Mouse (Mus musculus) stomach, embryonic 16.5 days (tissue): ENCODE data around the gene Muc3a. TPM values are rescaled to one million over a fixed set of nuclear protein-coding genes. Genes with fewer than 3 reads are reported as not detected.

Source experiments
- ATAC-seq: fragments of 200-750 bp; cut with Nextera tagmentation; 2 replicates; pipeline ENCODE4 v1.8.0; 2017; ENCODE audit warnings: moderate number of reproducible peaks, moderate TSS enrichment; ENCODE audit not compliant: insufficient read depth, low FRiP score
- H3K27ac ChIP-seq: fragments of 300-500 bp; sonication (generic); 2 replicates; pipeline ENCODE4 v1.5.1; 2014; ENCODE audit warnings: low read length
- H3K27me3 ChIP-seq: fragments of 300-500 bp; sonication (generic); 2 replicates; pipeline ENCODE4 v1.6.1; 2014; ENCODE audit warnings: low read length, control low read depth, mixed read lengths; ENCODE audit not compliant: control insufficient read depth, insufficient read depth
- H3K36me3 ChIP-seq: fragments of 300-500 bp; sonication (generic); 2 replicates; pipeline ENCODE4 v1.6.1; 2014; ENCODE audit warnings: low read length; ENCODE audit not compliant: control insufficient read depth, insufficient read depth
- H3K4me1 ChIP-seq: fragments of 300-500 bp; sonication (generic); 2 replicates; pipeline ENCODE4 v1.6.1; 2014; ENCODE audit warnings: low read length, control low read depth, mixed read lengths; ENCODE audit not compliant: control insufficient read depth, insufficient read depth
- H3K4me2 ChIP-seq: fragments of 300-500 bp; sonication (generic); 2 replicates; pipeline ENCODE4 v1.6.1; 2014; ENCODE audit warnings: low read depth, low read length, mixed read lengths
- H3K4me3 ChIP-seq: fragments of 300-500 bp; sonication (generic); replicated peaks from 2 replicates; pipeline ENCODE4 v1.5.1; 2014; ENCODE audit warnings: mild to moderate bottlenecking, low read length
- H3K9ac ChIP-seq: fragments of 300-500 bp; sonication (generic); 2 replicates; pipeline ENCODE4 v1.6.1; 2014; ENCODE audit warnings: low read length
- H3K9me3 ChIP-seq: fragments of 300-500 bp; sonication (generic); replicated peaks from 2 replicates; pipeline ENCODE4 v1.6.1; 2016; ENCODE audit warnings: low read length, control low read depth; ENCODE audit not compliant: control insufficient read depth
- WGBS: fragments of 180-500 bp; shearing (Covaris S2); extraction: QIAGEN DNeasy Blood & Tissue Kit; methylation state at CpG from one replicate; pipeline ENCODE4 v1.1.7; 2014; 5-methylcytosine and 5-hydroxymethylcytosine counted together
- polyA plus RNA-seq: library from polyadenylated mRNA; unstranded; fragments of >200 nt; fragmentation: Nextera tagmentation; extraction: Ambion mirVana; gene quantifications from 2 replicates; pipeline ENCODE4 v1.2.1, GENCODE M21; 2015

The Muc3a gene
- 1.1 TPM in 2 replicates for polyA plus RNA-seq

- H3K4me3 ChIP-seq: no peak within 1 kb of the TSS
Measured at GRCm38 (mm10) chr5:137212289-137212688, at the start of gene Muc3a. Muc3a (minus strand) TSS chr5:137212389.

GRCm38 (mm10) chr5:137211114-137211829 lies 917 bp downstream of the Muc3a start:
- 18% methylated on average over 17 of the region's 17 CpGs for WGBS
- Histone ChIP-seq H3K4me1 (no peaks in the 10 kb centered on the region), H3K27ac (no peak overlapping the region), H3K36me3 (no peaks in the 10 kb centered on the region), H3K4me3 (no peak overlapping the region), H3K27me3 (no peaks in the 10 kb centered on the region), H3K9ac (no peak overlapping the region), H3K4me2 (no peak overlapping the region), H3K9me3 (no peaks in the 10 kb centered on the region)
- peak; percentile 50; the same call in 1 of the 2 replicates for ATAC-seq

More at GRCm38 (mm10) chr5:137212289-137212688, at the start of gene Muc3a:
- 63% methylated on average over 2 of the region's 2 CpGs for WGBS
- H3K27me3 ChIP-seq: no peaks in the 10 kb centered on the region
- H3K36me3 ChIP-seq: no peaks in the 10 kb centered on the region
- H3K4me2 ChIP-seq: no peak within 1 kb of the TSS
- no peak within 1 kb of the TSS for H3K9ac ChIP-seq
- H3K27ac ChIP-seq: no peak within 1 kb of the TSS
- H3K9me3 ChIP-seq: no peaks in the 10 kb centered on the region
- no peak for ATAC-seq
- no peaks in the 10 kb centered on the region for H3K4me1 ChIP-seq

DNA sequence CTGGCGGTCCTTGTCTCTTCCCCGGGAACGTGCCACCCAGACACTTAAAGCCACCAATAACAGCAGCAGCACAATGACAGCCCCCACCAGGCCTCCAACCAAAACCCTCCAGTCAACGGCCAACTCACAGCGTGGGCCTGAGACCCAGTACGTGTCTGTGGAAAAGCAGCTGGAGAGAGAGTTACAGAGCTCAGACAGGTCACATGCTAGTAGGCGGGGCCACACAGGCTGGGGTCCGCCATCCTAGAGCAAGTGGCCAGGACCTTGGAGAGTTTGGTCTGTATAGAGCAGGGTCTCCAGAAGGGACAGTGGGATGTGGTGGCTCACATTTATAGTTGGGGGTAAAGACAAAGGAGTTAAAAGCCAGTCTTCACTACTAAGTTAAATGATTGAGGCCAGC lies 1.5 kb downstream of the Muc3a start:
- no peaks in the 10 kb centered on the region for H3K4me1 ChIP-seq
- 62% methylated on average over 8 of the region's 8 CpGs for WGBS
- ATAC-seq: 0 out of 2 replicates have a peak, but pooled peaks have one; percentile 13
- H3K36me3 ChIP-seq: no peaks in the 10 kb centered on the region
- H3K9me3 ChIP-seq: no peaks in the 10 kb centered on the region
- no peak overlapping the region for H3K27ac ChIP-seq
- H3K9ac ChIP-seq: no peak overlapping the region
- H3K4me3 ChIP-seq: no peak overlapping the region
- H3K4me2 ChIP-seq: no peak overlapping the region
- H3K27me3 ChIP-seq: no peaks in the 10 kb centered on the region

DNA sequence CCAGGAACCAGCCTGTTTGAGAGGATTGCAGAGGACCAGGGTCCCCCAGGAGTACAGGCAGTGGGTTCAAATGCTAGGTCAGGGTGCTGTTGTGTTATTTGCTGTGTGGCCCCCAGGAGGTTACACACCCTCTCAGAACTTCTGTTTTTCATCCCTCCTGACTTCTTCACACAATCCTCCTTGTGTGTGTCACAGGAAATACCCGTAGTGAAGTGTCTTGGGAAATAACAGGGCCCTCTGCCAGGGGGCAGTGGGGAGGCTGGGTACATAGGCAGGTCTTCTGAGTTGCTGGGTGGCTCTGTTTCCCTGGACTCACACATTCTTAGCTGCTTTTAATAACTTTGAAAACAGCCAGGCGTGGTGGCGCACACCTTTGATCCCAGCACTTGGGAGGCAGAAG lies 6.9 kb downstream of the Muc3a start:
- ATAC-seq: no peak
- WGBS: 80% methylated on average over 3 of the region's 3 CpGs

DNA sequence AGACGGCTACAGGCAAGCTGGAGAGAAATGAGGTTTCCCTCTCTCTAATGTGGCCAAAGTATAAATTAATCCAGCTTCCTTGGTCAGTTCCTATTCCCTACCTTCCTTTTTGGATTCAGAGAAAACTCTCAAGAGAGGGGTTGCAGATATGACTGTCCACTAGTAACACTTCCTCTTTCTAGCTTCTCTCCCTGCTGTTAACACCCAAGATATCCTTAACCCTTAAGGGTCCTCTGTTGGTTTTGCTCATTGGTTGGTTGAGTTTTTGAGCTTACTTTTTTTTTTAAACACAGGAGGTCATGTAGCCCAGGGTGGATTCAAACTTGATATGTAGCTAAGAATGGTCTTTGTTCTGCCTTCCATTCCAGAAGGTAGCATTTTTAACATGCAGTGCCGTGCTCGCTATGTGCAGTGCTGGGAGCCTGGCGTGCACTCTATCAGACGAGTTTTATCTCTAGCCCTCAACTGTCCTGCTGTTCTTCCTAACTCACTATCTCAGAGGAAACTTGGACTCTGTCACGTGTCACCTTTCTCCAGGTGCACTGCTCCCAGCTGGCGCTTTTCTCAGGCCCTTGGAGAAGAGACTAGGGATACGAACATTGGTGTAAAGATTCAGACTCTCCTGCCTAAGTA lies 17.6 kb downstream of the Muc3a start:
- no peaks in the 10 kb centered on the region for H3K27me3 ChIP-seq
- no peak overlapping the region for H3K27ac ChIP-seq
- no peak overlapping the region for H3K4me2 ChIP-seq
- no peaks in the 10 kb centered on the region for H3K9me3 ChIP-seq
- 64% methylated on average over 8 of the region's 8 CpGs for WGBS
- no peak for ATAC-seq
- no peak overlapping the region for H3K4me3 ChIP-seq
- H3K36me3 ChIP-seq: no peaks in the 10 kb centered on the region
- H3K4me1 ChIP-seq: no peaks in the 10 kb centered on the region
- H3K9ac ChIP-seq: no peak overlapping the region

More for the DNA sequence above, 6.9 kb downstream of the Muc3a start:
- Histone ChIP-seq H3K9me3 (no peaks in the 10 kb centered on the region), H3K4me2 (no peak overlapping the region), H3K4me3 (no peak overlapping the region), H3K4me1 (no peaks in the 10 kb centered on the region), H3K27me3 (no peaks in the 10 kb centered on the region), H3K27ac (no peak overlapping the region), H3K36me3 (no peaks in the 10 kb centered on the region), H3K9ac (no peak overlapping the region)

DNA sequence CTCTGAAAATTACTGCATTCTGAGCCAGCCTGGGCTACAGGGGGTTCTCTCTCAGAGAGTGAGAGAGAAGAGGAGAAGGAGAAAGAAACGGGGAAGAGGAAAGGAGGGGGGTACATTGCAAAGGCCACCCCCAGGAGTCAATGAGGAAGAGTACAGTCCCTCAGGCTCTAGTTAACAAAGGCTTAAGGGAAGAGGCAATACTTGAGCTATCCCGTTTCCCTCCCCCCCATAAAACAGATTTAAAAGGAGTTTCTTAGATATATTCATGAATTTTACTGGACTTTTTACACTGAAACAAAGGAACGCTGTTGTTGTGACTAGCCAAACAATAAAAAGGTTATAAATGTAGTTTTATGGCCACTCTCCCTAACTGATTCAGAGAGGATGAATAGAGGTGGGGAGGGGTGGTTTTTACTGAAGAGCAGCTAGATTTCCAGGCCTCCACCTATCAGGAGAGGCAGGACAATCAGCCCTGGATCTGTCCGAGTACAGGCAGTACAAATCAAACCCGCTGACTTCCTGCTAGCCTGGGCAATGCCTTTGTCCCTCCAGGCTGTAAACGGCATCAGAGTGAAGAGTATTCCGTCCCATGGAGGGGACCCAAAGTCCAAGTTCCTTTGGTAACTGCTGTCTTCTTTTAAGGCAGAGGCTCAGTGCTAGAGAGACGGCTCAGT lies 18.8 kb downstream of the Muc3a start:
- ATAC-seq: no peak

DNA sequence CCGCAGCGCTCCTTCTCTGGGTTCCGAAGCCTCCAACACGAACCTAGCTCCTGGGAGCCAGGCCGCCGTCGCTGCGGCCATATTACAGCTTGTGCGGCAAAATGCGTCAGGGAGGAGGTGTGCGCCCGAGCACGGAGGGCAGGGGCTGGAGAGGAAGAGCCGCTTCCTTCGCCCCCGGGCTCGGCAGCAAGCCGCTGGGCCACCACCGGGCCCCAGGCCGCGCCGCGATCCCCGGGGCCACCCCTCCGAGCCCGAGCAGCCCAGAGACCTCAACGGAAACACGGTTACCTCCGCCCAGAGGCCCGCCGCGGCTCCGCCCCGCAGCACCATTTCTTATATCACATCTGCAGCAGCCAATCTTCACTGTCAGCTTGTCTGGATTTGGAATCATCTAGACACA lies 22.9 kb downstream of the Muc3a start:
- under 1% methylated on average over 34 of the region's 34 CpGs for WGBS
- peak overlapping the region; percentile 58 for H3K4me3 ChIP-seq
- no peaks in the 10 kb centered on the region for H3K9me3 ChIP-seq
- H3K4me1 ChIP-seq: no peaks in the 10 kb centered on the region
- H3K4me2 ChIP-seq: peak overlapping the region; percentile 68
- peak overlapping the region; percentile 78 for H3K9ac ChIP-seq
- no peak for ATAC-seq
- H3K27ac ChIP-seq: no peak overlapping the region
- H3K27me3 ChIP-seq: no peaks in the 10 kb centered on the region; the same call in 1 of the 2 replicates
- H3K36me3 ChIP-seq: no peaks in the 10 kb centered on the region

More for the DNA sequence above, 18.8 kb downstream of the Muc3a start:
- H3K9me3 ChIP-seq: no peaks in the 10 kb centered on the region
- no peak overlapping the region for H3K27ac ChIP-seq
- H3K9ac ChIP-seq: no peak overlapping the region
- 66% methylated on average over 8 of the region's 8 CpGs for WGBS
- H3K36me3 ChIP-seq: no peaks in the 10 kb centered on the region
- no peak overlapping the region for H3K4me2 ChIP-seq
- H3K4me1 ChIP-seq: no peaks in the 10 kb centered on the region
- H3K4me3 ChIP-seq: no peak overlapping the region
- no peaks in the 10 kb centered on the region for H3K27me3 ChIP-seq

DNA sequence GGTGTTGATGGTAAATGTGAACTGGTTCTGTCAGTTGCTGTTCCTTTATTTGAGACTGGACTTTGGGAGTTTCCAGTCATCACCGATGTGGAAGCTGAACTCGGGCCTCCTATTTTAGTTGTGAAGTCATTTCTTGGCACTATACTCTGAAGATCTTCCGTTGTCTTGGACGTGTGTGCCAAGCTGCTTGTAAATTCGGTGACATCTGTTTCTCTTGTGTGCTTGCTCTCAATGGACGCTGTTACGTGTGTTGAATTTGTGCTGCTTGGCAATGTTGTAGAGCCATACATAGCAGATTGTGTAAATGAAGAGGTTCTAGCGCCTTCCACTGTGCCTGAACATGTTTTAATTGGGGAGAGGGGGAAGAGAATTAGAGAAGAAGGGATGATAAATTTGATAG lies 26.8 kb downstream of the Muc3a start:
- no peak overlapping the region for H3K4me3 ChIP-seq
- no peaks in the 10 kb centered on the region for H3K36me3 ChIP-seq
- 81% methylated on average over 8 of the region's 8 CpGs for WGBS
- H3K9ac ChIP-seq: no peak overlapping the region
- no peaks in the 10 kb centered on the region; the same call in 1 of the 2 replicates for H3K27me3 ChIP-seq
- no peak overlapping the region for H3K27ac ChIP-seq
- H3K4me1 ChIP-seq: no peaks in the 10 kb centered on the region
- H3K4me2 ChIP-seq: no peak overlapping the region
- no peak for ATAC-seq
- no peaks in the 10 kb centered on the region for H3K9me3 ChIP-seq
